21 mouse cellular contexts compared by ENCODE assay signal in genomic region chr12:38787704-38788103, GRCm38 (mm10). TPM values are rescaled to one million over a fixed set of nuclear protein-coding genes. Genes with fewer than 3 reads are reported as not detected.
DNase-seq lines count a peak whose midpoint lies in the region; ATAC-seq and TF ChIP-seq lines count a peak whose summit lies in the region.
"Had no signal": no experiment of that assay in that cellular context is flagged by ENCODE, and none has a peak within 500 bp of the region (broad histone marks: within the 10 kb centered on the region; RNA-seq: fewer than 3 reads in every experiment).

No protein-coding gene starts in this region.

- 47% methylated on average over 3 of the region's 3 CpGs for WGBS in intestine, embryonic 14.5 days
- 53% methylated on average over 3 of the region's 3 CpGs for WGBS in intestine, postnatal 0 days
- 32% methylated on average over 3 of the region's 3 CpGs for WGBS in lung, embryonic 14.5 days

- DNase-seq in intestine, embryonic 14.5 days (ENCODE audit: low spot score), result no peak
- peak; percentile 30 for DNase-seq in lung, embryonic 14.5 days
- DNase-seq in lung, adult 18-20 months, result no peak
- peak; percentile 9 for DNase-seq in splenic B cell, adult 2 months (ENCODE audit: low read depth, low spot score)
- DNase-seq in ovary, adult 18-20 months (ENCODE audit: low spot score), result no peak
- DNase-seq: cerebellum, adult 8-10 months; heart, postnatal 14 days; kidney, postnatal 4 days; layer of hippocampus, adult 9-11 months; liver, embryonic 13.5 days; lung, postnatal 10 days; retina, postnatal 1 day had no signal

- no peak for TF ChIP-seq CTCF in intestine, postnatal 0 days (IDR thresholded peaks at IDR 0.05; ENCODE audit: low read depth)
- no peak for TF ChIP-seq CTCF in lung, embryonic 14.5 days (IDR thresholded peaks at IDR 0.05; ENCODE audit: low read depth)

- peaks cover 15% of the 10 kb centered on the region; the same call in 1 of the 2 replicates for H3K4me1 ChIP-seq in intestine, embryonic 14.5 days (replicated peaks; ENCODE audit: control insufficient read depth, insufficient read depth, low read length)
- no peaks in the 10 kb centered on the region for H3K4me1 ChIP-seq in intestine, postnatal 0 days (replicated peaks; ENCODE audit: control insufficient read depth, insufficient read depth, low read length)
- peaks cover 9% of the 10 kb centered on the region for H3K4me1 ChIP-seq in lung, embryonic 14.5 days (ENCODE audit: insufficient read depth)
- H3K4me1 ChIP-seq: heart, embryonic 10.5 days; liver, embryonic 13.5 days; midbrain, embryonic 15.5 days had no signal

- H3K4me3 ChIP-seq in intestine, embryonic 14.5 days (ENCODE audit: low read depth, low read length), result no peak overlapping the region
- no peak overlapping the region for H3K4me3 ChIP-seq in intestine, postnatal 0 days (ENCODE audit: low read depth, low read length)
- H3K4me3 ChIP-seq in lung, embryonic 14.5 days (ENCODE audit: low read depth, low read length), result no peak overlapping the region
- H3K4me3 ChIP-seq: heart, embryonic 10.5 days; hindbrain, embryonic 13.5 days; intestine, embryonic 15.5 days; liver, embryonic 13.5 days; midbrain, embryonic 15.5 days; neural tube, embryonic 15.5 days had no signal

- H3K36me3 ChIP-seq in intestine, embryonic 14.5 days (ENCODE audit: control insufficient read depth, insufficient read depth, low read length), result no peaks in the 10 kb centered on the region
- no peaks in the 10 kb centered on the region for H3K36me3 ChIP-seq in intestine, postnatal 0 days (ENCODE audit: control insufficient read depth, insufficient read depth)
- H3K36me3 ChIP-seq in lung, embryonic 14.5 days (ENCODE audit: insufficient read depth), result no peaks in the 10 kb centered on the region
- H3K36me3 ChIP-seq in splenic B cell, adult 2 months (ENCODE audit: control insufficient read depth, insufficient read depth, low read length, poor library complexity, severe bottlenecking), result no peaks in the 10 kb centered on the region
- H3K36me3 ChIP-seq: embryonic facial prominence, embryonic 15.5 days; heart, embryonic 10.5 days; hindbrain, embryonic 13.5 days; intestine, embryonic 15.5 days; liver, embryonic 13.5 days; midbrain, embryonic 15.5 days; neural tube, embryonic 15.5 days had no signal

- H3K9me3 ChIP-seq in intestine, embryonic 14.5 days (ENCODE audit: control insufficient read depth, low read length), result no peaks in the 10 kb centered on the region
- H3K9me3 ChIP-seq in intestine, postnatal 0 days (ENCODE audit: control insufficient read depth), result no peaks in the 10 kb centered on the region
- no peaks in the 10 kb centered on the region for H3K9me3 ChIP-seq in lung, embryonic 14.5 days (ENCODE audit: low read depth, low read length)
- H3K9me3 ChIP-seq: embryonic facial prominence, embryonic 15.5 days; heart, embryonic 10.5 days; hindbrain, embryonic 13.5 days; intestine, embryonic 15.5 days; liver, embryonic 13.5 days; midbrain, embryonic 15.5 days; neural tube, embryonic 15.5 days had no signal

- no peak for ATAC-seq in intestine, embryonic 14.5 days (replicated peaks; ENCODE audit: low FRiP score, low TSS enrichment, low read depth)
- ATAC-seq in intestine, postnatal 0 days, result no peak
- no peak for ATAC-seq in lung, embryonic 14.5 days (ENCODE audit: insufficient read depth)
- ATAC-seq in activated CD4-positive, CD25-positive, alpha-beta regulatory T cell, adult 4 months, result peak; percentile 55
- ATAC-seq: midbrain, embryonic 15.5 days had no signal

- no peak overlapping the region for H3K9ac ChIP-seq in intestine, embryonic 14.5 days (ENCODE audit: low read length)
- H3K9ac ChIP-seq in intestine, postnatal 0 days (ENCODE audit: low read depth, low read length), result no peak overlapping the region
- no peak overlapping the region for H3K9ac ChIP-seq in lung, embryonic 14.5 days
- H3K9ac ChIP-seq: embryonic facial prominence, embryonic 15.5 days; forebrain, postnatal 0 days; hindbrain, embryonic 13.5 days; intestine, embryonic 15.5 days; liver, embryonic 13.5 days; midbrain, embryonic 15.5 days; neural tube, embryonic 15.5 days had no signal

- 0 out of 2 replicates have a peak overlapping the region, but pooled peaks have one; percentile 28 for H3K4me2 ChIP-seq in intestine, embryonic 14.5 days (ENCODE audit: low read length)
- no peak overlapping the region for H3K4me2 ChIP-seq in intestine, postnatal 0 days (replicated peaks; ENCODE audit: low read depth)
- no peak overlapping the region for H3K4me2 ChIP-seq in lung, embryonic 14.5 days
- H3K4me2 ChIP-seq: liver, embryonic 13.5 days had no signal

- H3K27ac ChIP-seq in intestine, embryonic 14.5 days (ENCODE audit: low read depth), result no peak overlapping the region
- H3K27ac ChIP-seq in intestine, postnatal 0 days (ENCODE audit: low read depth, low read length), result no peak overlapping the region
- H3K27ac ChIP-seq in lung, embryonic 14.5 days (ENCODE audit: low read depth), result no peak overlapping the region
- H3K27ac ChIP-seq: heart, embryonic 10.5 days; hindbrain, embryonic 13.5 days; intestine, embryonic 15.5 days; liver, embryonic 13.5 days; midbrain, embryonic 15.5 days; neural tube, embryonic 15.5 days had no signal

- H3K27me3 ChIP-seq in intestine, embryonic 14.5 days (replicated peaks; ENCODE audit: control insufficient read depth, insufficient read depth, low read length), result no peaks in the 10 kb centered on the region
- no peaks in the 10 kb centered on the region for H3K27me3 ChIP-seq in intestine, postnatal 0 days (replicated peaks; ENCODE audit: control insufficient read depth, insufficient read depth, low read length)
- H3K27me3 ChIP-seq in lung, embryonic 14.5 days (ENCODE audit: insufficient read depth, low read length), result no peaks in the 10 kb centered on the region
- no peaks in the 10 kb centered on the region for H3K27me3 ChIP-seq in splenic B cell, adult 2 months (ENCODE audit: control insufficient read depth, insufficient read depth, low read length, poor library complexity, severe bottlenecking)
- H3K27me3 ChIP-seq: embryonic facial prominence, embryonic 15.5 days; hindbrain, embryonic 13.5 days; intestine, embryonic 15.5 days; liver, embryonic 13.5 days; midbrain, embryonic 15.5 days; neural tube, embryonic 15.5 days had no signal

RNA-seq across cellular contexts. Expression of gene Etv1, which starts 8.5 kb away (rescaled TPM):
- polyA plus RNA-seq in intestine, embryonic 14.5 days (2014; fragmentation: Nextera tagmentation; extraction: Ambion mirVana), result 48.1 and 58.1 TPM in 2 replicates
- 18.5 and 18.6 TPM in 2 replicates for polyA plus RNA-seq in intestine, postnatal 0 days (2015; fragmentation: Nextera tagmentation; extraction: Ambion mirVana)
- polyA plus RNA-seq in lung, embryonic 14.5 days (2014; fragmentation: Nextera tagmentation; extraction: Ambion mirVana), result 33.9 and 39.0 TPM in 2 replicates
- under 1 TPM; 0.19 to 0.33 TPM for polyA plus RNA-seq in activated CD4-positive, CD25-positive, alpha-beta regulatory T cell, adult 4 months (2017; shearing (Covaris generic))

Comparison
In these comparisons a context has a peak if more than half of its experiments do, and no peak if none do; other contexts are left out.
1. DNase-seq: peak in lung, embryonic 14.5 days (single experiment) and splenic B cell, adult 2 months (single experiment); none in intestine, embryonic 14.5 days (single experiment), lung, adult 18-20 months (0 of 2) and ovary, adult 18-20 months (single experiment).
2. RNA of gene Etv1, which starts 8.5 kb away (polyA plus RNA-seq): 48.1 to 58.1 TPM in intestine, embryonic 14.5 days, 33.9 to 39.0 TPM in lung, embryonic 14.5 days and 18.5 to 18.6 TPM in intestine, postnatal 0 days; 0.19 to 0.33 TPM in activated CD4-positive, CD25-positive, alpha-beta regulatory T cell, adult 4 months; every median in the first group is over 10 times any median in the second.